Mouse (Mus musculus): Measurements from ENCODE around the gene Ntm. TPM values are rescaled to one million over a fixed set of nuclear protein-coding genes. Genes with fewer than 3 reads are reported as not detected.

Gene Ntm
- polyA plus RNA-seq, 1 experiment from 2014 or later, result 11.5 TPM

DNA sequence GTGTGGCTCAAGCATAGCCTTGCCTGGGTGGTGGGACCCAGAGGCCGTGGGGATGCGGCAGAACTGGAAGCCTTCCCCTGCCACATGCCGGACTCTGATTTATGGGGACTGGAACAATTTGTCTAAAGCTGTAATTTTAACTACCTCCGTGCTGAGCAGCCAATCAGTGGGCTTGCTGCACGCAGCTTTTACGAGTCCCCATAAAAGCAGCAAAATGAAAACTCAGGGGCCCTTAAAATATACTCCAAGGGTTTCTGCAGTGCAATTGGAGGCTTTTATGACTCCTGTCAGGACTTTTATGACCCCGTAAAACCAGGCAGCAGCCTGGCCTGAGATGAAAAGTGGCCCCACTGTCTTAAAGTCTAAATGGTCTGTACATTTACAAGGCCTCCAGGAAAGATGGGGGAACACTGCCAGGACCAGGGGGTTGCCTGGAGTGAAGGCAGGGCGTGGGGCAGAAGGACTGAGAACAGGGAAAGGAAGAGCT is 644.2 kb downstream of the Ntm start:
- Histone ChIP-seq H3K4me1 (ENCODE audit: control insufficient read depth, insufficient read depth, low read length) (no peaks in the 10 kb centered on the region), H3K4me3 (ENCODE audit: low read depth, low read length) (no peak overlapping the region), H3K27me3 (ENCODE audit: control insufficient read depth, insufficient read depth, low read length) (no peaks in the 10 kb centered on the region), H3K9ac (replicated peaks; ENCODE audit: low read length) (no peak overlapping the region), H3K36me3 (replicated peaks; ENCODE audit: control insufficient read depth, insufficient read depth, low read depth, low read length) (no peaks in the 10 kb centered on the region), H3K27ac (replicated peaks; ENCODE audit: low read depth, low read length) (no peak overlapping the region), H3K9me3 (replicated peaks; ENCODE audit: control insufficient read depth, low read length) (no peaks in the 10 kb centered on the region), H3K4me2 (ENCODE audit: low read depth, low read length) (no peak overlapping the region)
- WGBS, result 68% methylated on average over 8 of the region's 8 CpGs
- ATAC-seq (replicated peaks; ENCODE audit: insufficient number of reproducible peaks, low FRiP score, low TSS enrichment, low read depth) (no peak), DNase-seq (ENCODE audit: low spot score) (no peak)

DNA sequence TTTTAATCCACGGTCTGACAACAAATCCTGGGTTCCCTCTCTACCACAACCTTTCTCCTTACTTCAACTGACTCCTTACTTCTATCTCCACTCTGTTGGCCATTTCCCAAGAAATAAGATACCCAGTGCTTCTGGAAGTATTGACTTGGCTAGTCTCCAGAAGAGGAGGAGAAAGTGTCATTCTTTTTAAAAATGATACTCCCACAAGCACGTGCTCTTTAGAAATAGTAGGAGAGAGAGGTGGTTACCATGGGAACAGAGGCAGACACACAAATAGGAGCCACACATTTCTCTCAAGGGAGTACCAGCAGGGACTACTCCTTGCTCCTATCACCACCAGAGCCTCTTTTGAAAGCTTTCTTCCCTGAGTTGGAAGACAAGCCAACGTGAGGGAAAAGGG is 645.3 kb downstream of the Ntm start:
- Histone ChIP-seq H3K9me3 (replicated peaks; ENCODE audit: control insufficient read depth, low read length) (no peaks in the 10 kb centered on the region), H3K27me3 (ENCODE audit: control insufficient read depth, insufficient read depth, low read length) (no peaks in the 10 kb centered on the region), H3K27ac (replicated peaks; ENCODE audit: low read depth, low read length) (no peak overlapping the region), H3K9ac (replicated peaks; ENCODE audit: low read length) (no peak overlapping the region), H3K4me3 (ENCODE audit: low read depth, low read length) (no peak overlapping the region), H3K4me2 (ENCODE audit: low read depth, low read length) (no peak overlapping the region), H3K4me1 (ENCODE audit: control insufficient read depth, insufficient read depth, low read length) (no peaks in the 10 kb centered on the region), H3K36me3 (replicated peaks; ENCODE audit: control insufficient read depth, insufficient read depth, low read depth, low read length) (no peaks in the 10 kb centered on the region)
- WGBS, result 45% methylated on average over 3 of the region's 3 CpGs
- DNase-seq (ENCODE audit: low spot score), result peak; percentile 55
- ATAC-seq (replicated peaks; ENCODE audit: insufficient number of reproducible peaks, low FRiP score, low TSS enrichment, low read depth), result peak; percentile 77; the same call in 1 of the 2 replicates

DNA sequence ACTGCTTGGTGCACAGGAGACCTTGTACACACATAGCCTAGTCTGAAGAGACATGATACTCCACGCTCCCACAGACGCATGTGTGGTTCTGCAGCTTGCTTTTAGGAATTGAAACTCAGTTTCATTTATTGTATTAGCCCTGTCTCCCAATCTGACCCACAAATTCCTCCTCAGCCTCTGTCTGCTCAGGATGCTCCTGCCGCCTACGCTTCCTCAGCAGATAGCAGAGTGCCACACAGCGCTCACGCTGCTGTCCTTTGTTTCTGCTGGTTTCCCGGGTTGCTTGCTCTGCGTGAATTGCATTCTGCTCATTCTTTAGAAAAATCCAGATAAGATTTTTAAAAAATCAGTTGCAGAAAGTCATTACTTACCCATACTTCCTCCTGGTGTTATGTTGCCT is 647.1 kb downstream of the Ntm start:
- Histone ChIP-seq H3K27me3 (ENCODE audit: control insufficient read depth, insufficient read depth, low read length) (no peaks in the 10 kb centered on the region), H3K4me2 (ENCODE audit: low read depth, low read length) (no peak overlapping the region), H3K4me3 (ENCODE audit: low read depth, low read length) (no peak overlapping the region), H3K9ac (replicated peaks; ENCODE audit: low read length) (no peak overlapping the region), H3K4me1 (ENCODE audit: control insufficient read depth, insufficient read depth, low read length) (no peaks in the 10 kb centered on the region), H3K36me3 (replicated peaks; ENCODE audit: control insufficient read depth, insufficient read depth, low read depth, low read length) (no peaks in the 10 kb centered on the region), H3K27ac (replicated peaks; ENCODE audit: low read depth, low read length) (no peak overlapping the region), H3K9me3 (replicated peaks; ENCODE audit: control insufficient read depth, low read length) (no peaks in the 10 kb centered on the region)
- no peak for DNase-seq (ENCODE audit: low spot score)
- 47% methylated on average over 8 of the region's 8 CpGs for WGBS
- ATAC-seq (replicated peaks; ENCODE audit: insufficient number of reproducible peaks, low FRiP score, low TSS enrichment, low read depth), result no peak

DNA sequence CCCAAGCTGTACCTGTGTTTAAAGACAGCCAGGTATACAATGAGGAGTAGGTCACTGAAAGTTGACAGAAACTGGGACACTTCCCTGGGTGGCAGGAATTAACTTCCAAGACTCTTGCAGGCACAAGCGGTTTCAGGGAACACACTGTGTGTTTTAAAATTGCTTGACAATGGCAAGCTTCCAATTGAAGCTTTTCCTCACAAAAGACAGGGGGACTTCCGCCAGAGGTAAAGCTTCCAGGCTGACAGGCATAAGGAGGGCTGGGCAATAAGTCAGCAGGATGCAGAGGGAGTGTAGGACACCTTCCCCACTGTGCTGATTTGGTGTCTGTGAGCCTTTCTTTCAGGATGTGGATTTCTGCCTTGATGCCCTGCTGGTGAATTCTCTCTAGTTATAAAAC is 656.0 kb downstream of the Ntm start:
- ATAC-seq (replicated peaks; ENCODE audit: insufficient number of reproducible peaks, low FRiP score, low TSS enrichment, low read depth) (no peak), DNase-seq (ENCODE audit: low spot score) (no peak)
- Histone ChIP-seq H3K9ac (replicated peaks; ENCODE audit: low read length) (no peak overlapping the region), H3K9me3 (replicated peaks; ENCODE audit: control insufficient read depth, low read length) (no peaks in the 10 kb centered on the region), H3K36me3 (replicated peaks; ENCODE audit: control insufficient read depth, insufficient read depth, low read depth, low read length) (no peaks in the 10 kb centered on the region), H3K4me2 (ENCODE audit: low read depth, low read length) (no peak overlapping the region), H3K27ac (replicated peaks; ENCODE audit: low read depth, low read length) (no peak overlapping the region), H3K27me3 (ENCODE audit: control insufficient read depth, insufficient read depth, low read length) (no peaks in the 10 kb centered on the region), H3K4me1 (ENCODE audit: control insufficient read depth, insufficient read depth, low read length) (no peaks in the 10 kb centered on the region), H3K4me3 (ENCODE audit: low read depth, low read length) (no peak overlapping the region)
- 6% methylated on average over 2 of the region's 2 CpGs for WGBS

DNA sequence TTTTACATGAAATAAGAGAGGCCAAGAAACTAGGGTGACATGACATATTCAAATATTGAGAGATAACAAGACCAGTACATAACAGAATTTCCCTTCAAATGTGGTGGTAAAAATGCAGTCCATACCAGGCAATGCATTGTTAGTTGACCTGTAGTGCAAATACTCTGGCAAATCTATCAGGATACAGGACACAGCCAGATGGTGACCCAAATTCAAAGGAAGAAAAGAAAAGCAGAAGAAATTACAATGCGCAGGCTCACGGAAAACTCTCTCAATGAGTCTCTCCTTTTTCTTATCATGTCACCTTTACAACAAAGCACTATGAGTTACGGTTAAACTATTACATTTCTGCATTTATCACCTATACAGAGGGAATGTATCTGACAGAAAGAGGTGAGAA is 664.6 kb downstream of the Ntm start:
- Histone ChIP-seq H3K27ac (replicated peaks; ENCODE audit: low read depth, low read length) (no peak overlapping the region), H3K4me3 (ENCODE audit: low read depth, low read length) (no peak overlapping the region), H3K4me1 (ENCODE audit: control insufficient read depth, insufficient read depth, low read length) (no peaks in the 10 kb centered on the region), H3K4me2 (ENCODE audit: low read depth, low read length) (no peak overlapping the region), H3K9ac (replicated peaks; ENCODE audit: low read length) (no peak overlapping the region), H3K36me3 (replicated peaks; ENCODE audit: control insufficient read depth, insufficient read depth, low read depth, low read length) (no peaks in the 10 kb centered on the region), H3K9me3 (replicated peaks; ENCODE audit: control insufficient read depth, low read length) (no peaks in the 10 kb centered on the region), H3K27me3 (ENCODE audit: control insufficient read depth, insufficient read depth, low read length) (no peaks in the 10 kb centered on the region)
- WGBS, result 91% methylated on average over 3 of the region's 3 CpGs
- DNase-seq (ENCODE audit: low spot score), result no peak
- no peak for ATAC-seq (replicated peaks; ENCODE audit: insufficient number of reproducible peaks, low FRiP score, low TSS enrichment, low read depth)

DNA sequence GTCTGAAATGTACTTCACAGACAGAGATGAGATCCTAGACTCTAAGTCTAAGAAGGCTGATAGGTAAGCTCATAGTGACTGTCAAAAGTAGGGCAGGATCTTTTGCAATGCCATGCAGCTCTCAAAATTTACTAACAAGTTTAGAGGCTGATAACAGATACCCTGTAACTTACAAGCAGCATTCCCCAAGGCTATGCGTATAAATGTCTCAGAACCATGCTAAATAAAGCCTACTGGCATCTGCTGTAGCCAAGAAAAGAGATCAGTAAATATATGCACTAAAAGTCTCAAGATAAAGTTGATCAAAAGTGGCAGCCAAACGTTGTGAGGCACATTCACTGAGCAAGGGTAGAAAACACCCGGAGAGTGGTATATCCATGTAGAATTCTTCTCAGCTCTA is 666.2 kb downstream of the Ntm start:
- Histone ChIP-seq H3K4me1 (ENCODE audit: control insufficient read depth, insufficient read depth, low read length) (no peaks in the 10 kb centered on the region), H3K9ac (replicated peaks; ENCODE audit: low read length) (no peak overlapping the region), H3K4me2 (ENCODE audit: low read depth, low read length) (no peak overlapping the region), H3K27me3 (ENCODE audit: control insufficient read depth, insufficient read depth, low read length) (no peaks in the 10 kb centered on the region), H3K4me3 (ENCODE audit: low read depth, low read length) (no peak overlapping the region), H3K9me3 (replicated peaks; ENCODE audit: control insufficient read depth, low read length) (no peaks in the 10 kb centered on the region), H3K27ac (replicated peaks; ENCODE audit: low read depth, low read length) (no peak overlapping the region), H3K36me3 (replicated peaks; ENCODE audit: control insufficient read depth, insufficient read depth, low read depth, low read length) (no peaks in the 10 kb centered on the region)
- ATAC-seq (replicated peaks; ENCODE audit: insufficient number of reproducible peaks, low FRiP score, low TSS enrichment, low read depth), result no peak
- DNase-seq (ENCODE audit: low spot score), result no peak
- WGBS, result 80% methylated on average over 3 of the region's 3 CpGs

DNA sequence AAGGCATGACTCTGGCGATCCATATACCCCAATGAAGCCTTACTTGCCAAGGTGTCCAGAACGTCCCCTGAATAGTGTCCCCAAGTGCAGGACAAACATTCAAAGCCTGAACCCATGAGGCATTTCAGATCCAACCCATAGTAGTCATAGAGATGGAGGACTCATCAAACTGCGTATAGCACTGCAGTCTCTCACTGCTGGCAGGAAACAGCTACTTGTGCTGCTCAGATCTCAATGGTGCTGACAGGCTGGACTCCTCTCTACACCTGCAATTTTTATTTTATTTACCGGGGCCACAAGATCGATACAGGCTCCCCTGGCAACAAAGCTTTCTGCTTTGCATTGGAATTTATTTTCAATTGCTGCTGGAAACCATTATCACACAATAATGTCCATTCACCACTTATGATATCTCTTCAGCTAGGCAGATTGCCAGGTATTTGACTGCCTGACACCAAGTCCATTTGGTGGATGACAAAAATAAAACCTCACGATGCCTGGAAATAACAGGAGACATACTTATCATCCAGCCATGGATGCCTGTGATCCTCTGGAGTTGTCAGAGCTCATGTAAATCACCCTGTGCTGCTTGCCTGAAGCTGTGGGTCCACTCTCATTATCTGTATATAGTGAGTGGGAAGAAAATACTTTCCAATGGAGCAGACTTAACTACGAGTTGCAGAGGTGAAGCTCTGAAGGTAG is 674.8 kb downstream of the Ntm start:
- H3K4me1 ChIP-seq (ENCODE audit: control insufficient read depth, insufficient read depth, low read length), result no peaks in the 10 kb centered on the region
- no peak overlapping the region for H3K9ac ChIP-seq (replicated peaks; ENCODE audit: low read length)
- 81% methylated on average over 7 of the region's 7 CpGs for WGBS
- H3K9me3 ChIP-seq (replicated peaks; ENCODE audit: control insufficient read depth, low read length), result no peaks in the 10 kb centered on the region
- H3K36me3 ChIP-seq (replicated peaks; ENCODE audit: control insufficient read depth, insufficient read depth, low read depth, low read length), result no peaks in the 10 kb centered on the region
- no peak overlapping the region for H3K27ac ChIP-seq (replicated peaks; ENCODE audit: low read depth, low read length)
- no peak overlapping the region for H3K4me3 ChIP-seq (ENCODE audit: low read depth, low read length)
- H3K27me3 ChIP-seq (ENCODE audit: control insufficient read depth, insufficient read depth, low read length), result no peaks in the 10 kb centered on the region
- no peak overlapping the region for H3K4me2 ChIP-seq (ENCODE audit: low read depth, low read length)
- no peak for ATAC-seq (replicated peaks; ENCODE audit: insufficient number of reproducible peaks, low FRiP score, low TSS enrichment, low read depth)
- DNase-seq (ENCODE audit: low spot score), result no peak

DNA sequence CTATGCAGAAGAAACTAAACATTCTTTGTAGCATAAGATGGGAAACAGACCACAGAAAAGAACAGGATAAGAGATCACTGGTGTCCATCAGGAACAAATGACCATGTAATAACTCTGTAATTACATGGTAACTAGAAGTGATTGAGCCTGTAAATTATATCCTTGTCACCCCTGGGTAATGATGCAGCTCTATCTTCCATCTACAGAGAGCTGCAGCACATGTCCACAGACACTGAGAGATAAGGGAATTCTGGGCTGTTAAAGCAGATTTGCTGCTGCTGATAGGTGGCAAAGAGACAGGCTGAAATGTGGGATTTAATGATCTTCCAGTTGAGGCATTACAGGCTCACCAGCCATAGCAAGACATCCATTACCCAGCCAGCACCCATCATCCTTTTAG is 677.8 kb downstream of the Ntm start:
- Histone ChIP-seq H3K27me3 (ENCODE audit: control insufficient read depth, insufficient read depth, low read length) (no peaks in the 10 kb centered on the region), H3K4me1 (ENCODE audit: control insufficient read depth, insufficient read depth, low read length) (no peaks in the 10 kb centered on the region), H3K4me3 (ENCODE audit: low read depth, low read length) (no peak overlapping the region), H3K9ac (replicated peaks; ENCODE audit: low read length) (no peak overlapping the region), H3K36me3 (replicated peaks; ENCODE audit: control insufficient read depth, insufficient read depth, low read depth, low read length) (no peaks in the 10 kb centered on the region), H3K27ac (replicated peaks; ENCODE audit: low read depth, low read length) (no peak overlapping the region), H3K4me2 (ENCODE audit: low read depth, low read length) (no peak overlapping the region), H3K9me3 (replicated peaks; ENCODE audit: control insufficient read depth, low read length) (no peaks in the 10 kb centered on the region)
- ATAC-seq (replicated peaks; ENCODE audit: insufficient number of reproducible peaks, low FRiP score, low TSS enrichment, low read depth) (no peak), DNase-seq (ENCODE audit: low spot score) (no peak)
